Mouse (Mus musculus) ES-Bruce4 (cell line): Measurements from ENCODE around the gene Tarm1.

ENCODE experiments used
- CTCF ChIP-seq: IDR thresholded peaks from one replicate; pipeline ENCODE4 v1.8.1; 2011; ENCODE audit warnings: low read depth, low read length
- EP300 ChIP-seq: IDR thresholded peaks from 2 replicates; pipeline ENCODE4 v1.6.1; 2011; ENCODE audit warnings: low read depth, low read length; ENCODE audit not compliant: insufficient read depth
- POLR2A ChIP-seq: IDR thresholded peaks from one replicate; pipeline ENCODE4 v1.8.1; 2011; ENCODE audit warnings: low read length; ENCODE audit not compliant: insufficient read depth

- TF ChIP-seq CTCF (no peak), EP300 (no peak), POLR2A (no peak)
Observed at GRCm38 (mm10) chr7:3502439-3502838, at the start of gene Tarm1.
